Mouse (Mus musculus): ENCODE measurements at regions not wholly inside any gene's neighbourhood (a gene's known extent, or its start where the extent isn't known, plus 50 kb on each side); places are given as distances from the start of the nearest gene placed in this dataset.
"Not testable (repeated sequence)": the region's sequence is repeated elsewhere in the genome, so short reads cannot be mapped to it uniquely, and the experiment has no call there.

GRCm38 (mm10) chr5:67487965-67488409, 59.9 kb upstream of the Bend4 start:
- no peak for DNase-seq (ENCODE audit: low read depth, low spot score)

GRCm38 (mm10) chr5:67490709-67491108, 62.6 kb upstream of the Bend4 start:
- not testable (repeated sequence) for DNase-seq (ENCODE audit: low read depth, low spot score)

- no peak for DNase-seq (ENCODE audit: low read depth, low spot score)
Observed at GRCm38 (mm10) chr5:67492893-67493302, 64.8 kb upstream of the Bend4 start.

DNA sequence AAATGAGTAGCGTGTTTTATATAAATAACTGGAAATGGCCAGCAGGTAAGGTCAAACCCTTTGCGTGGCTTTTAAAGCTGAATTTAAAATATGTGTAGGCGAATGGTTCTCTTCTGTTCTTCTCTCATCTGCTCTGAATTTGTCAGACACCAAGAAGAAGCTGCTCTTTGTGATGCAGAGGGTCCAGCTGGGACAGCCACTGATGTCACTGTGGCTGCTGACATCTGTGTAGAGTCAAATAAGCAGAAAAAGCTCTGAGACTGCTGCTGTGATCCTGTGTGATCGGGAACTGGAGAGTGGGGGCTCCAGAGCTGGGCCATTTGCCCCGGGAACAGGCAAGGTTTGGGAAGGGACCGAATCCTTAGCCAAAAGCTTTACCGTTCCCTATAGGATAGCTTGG, 68.6 kb upstream of the Bend4 start:
- no peak for DNase-seq (ENCODE audit: low read depth, low spot score)

DNA sequence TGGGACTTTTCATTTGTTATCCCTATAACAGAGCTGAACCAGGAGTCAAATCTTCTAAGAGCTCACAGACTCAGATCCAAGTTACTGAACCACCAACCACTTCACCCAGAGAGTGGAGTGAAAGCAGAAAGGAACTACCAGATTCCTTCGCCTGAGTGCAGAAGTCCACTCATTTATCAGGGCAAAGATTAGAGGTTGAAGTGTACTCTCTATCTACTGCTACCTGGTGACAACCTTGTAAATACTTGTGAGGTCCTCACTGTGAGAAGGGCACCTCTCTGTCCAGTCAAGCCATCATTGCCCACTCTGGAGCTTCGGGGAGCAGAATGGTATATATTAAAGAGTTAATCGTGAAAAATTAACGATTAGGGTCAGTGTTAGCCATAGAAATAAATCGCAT, 87.4 kb upstream of the Shisa3 start:
- DNase-seq (ENCODE audit: low read depth, low spot score), result no peak

DNA sequence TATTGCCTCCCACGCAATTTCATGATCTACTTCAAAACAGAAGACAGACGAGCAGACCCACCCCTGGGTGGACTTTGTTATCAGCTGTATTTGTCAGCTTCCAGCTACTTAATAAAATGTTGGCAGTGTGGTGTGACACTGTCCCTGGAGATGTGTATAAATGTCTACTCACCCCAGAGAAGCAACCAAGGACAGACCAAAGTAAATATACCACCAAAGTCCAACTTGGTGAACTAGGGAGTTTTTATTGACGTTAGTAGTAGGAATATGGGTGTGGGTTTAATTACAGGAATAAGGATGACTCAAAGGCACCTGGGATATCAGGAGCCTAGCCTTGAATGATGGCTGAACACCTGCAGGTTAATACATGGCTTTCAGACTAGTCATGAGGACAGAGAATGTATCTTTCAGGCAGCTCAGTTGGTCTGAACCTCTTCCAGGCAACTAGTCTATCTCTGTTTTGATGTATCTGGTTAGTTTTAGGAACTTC, 86.2 kb upstream of the Shisa3 start:
- DNase-seq (ENCODE audit: low read depth, low spot score), result no peak

DNA sequence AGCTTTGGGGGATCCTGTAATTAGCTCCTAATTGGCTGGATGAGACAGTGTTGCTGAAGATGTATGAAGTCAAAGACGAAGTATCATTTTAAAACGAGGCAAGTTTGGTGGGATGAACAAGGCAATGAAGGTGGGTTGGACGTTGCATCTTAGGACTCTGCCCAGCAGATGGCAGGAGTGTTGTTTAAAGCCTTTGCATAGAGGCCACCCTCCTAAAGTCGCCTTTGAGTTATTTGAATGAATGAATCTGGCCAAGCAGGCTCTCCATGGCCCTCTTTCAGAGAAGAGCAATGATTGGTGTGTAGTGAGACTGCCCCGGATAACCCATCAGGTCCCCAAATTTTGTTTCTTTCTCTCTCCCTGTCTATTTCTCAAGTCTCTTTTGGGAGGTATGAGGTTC, 77.5 kb upstream of the Shisa3 start:
- no peak for DNase-seq (ENCODE audit: low read depth, low spot score)

- DNase-seq (ENCODE audit: low read depth, low spot score), result no peak
Observed at GRCm38 (mm10) chr5:67530957-67531356, 76.7 kb upstream of the Shisa3 start.

DNA sequence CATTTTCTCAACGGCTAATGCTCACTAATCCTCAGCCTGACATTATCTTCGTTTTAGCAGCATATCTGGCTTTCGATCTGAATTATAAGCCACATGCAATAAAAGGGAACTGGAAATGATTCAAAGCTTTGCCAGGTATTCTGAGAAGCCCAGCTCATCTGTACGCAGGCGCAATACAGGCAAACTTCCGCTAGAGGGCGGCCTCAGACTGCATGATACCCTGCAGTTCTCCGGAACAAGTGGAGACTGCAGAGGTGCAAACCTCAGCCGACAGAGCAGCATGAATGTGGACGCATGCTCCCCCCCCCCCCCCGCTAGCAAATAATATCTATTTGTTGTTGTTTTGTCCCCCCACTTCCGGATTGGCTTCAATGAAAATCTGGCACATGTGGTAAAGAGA, 75.3 kb upstream of the Shisa3 start:
- peak; percentile 60 for DNase-seq (ENCODE audit: low read depth, low spot score)

DNA sequence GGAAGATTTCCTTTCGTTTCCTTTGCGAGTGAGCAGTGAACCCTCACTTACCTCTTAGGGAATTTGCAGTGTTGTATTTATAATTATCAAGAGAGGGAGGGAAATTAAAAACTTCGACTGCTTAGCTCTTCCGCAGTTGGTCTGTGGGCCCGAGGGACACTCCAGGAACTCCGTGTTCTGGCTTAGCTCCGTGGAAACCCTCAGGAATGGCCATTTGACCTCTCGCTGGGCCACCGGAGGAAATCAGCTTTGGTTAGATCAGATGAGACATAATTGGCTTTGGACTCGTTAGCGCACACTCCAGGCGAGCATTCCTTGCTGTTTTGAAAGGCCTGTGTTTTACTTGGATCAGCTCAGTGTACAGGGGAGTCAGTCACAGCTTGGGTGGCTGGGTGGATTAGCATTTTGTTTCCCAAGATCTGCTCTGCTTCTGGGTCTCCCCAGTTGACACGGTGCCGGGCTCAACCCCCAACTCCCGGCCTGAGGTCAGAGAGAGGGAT, 74.9 kb upstream of the Shisa3 start:
- no peak for DNase-seq (ENCODE audit: low read depth, low spot score)

GRCm38 (mm10) chr5:67534056-67534455, 73.6 kb upstream of the Shisa3 start:
- DNase-seq (ENCODE audit: low read depth, low spot score), result no peak

DNA sequence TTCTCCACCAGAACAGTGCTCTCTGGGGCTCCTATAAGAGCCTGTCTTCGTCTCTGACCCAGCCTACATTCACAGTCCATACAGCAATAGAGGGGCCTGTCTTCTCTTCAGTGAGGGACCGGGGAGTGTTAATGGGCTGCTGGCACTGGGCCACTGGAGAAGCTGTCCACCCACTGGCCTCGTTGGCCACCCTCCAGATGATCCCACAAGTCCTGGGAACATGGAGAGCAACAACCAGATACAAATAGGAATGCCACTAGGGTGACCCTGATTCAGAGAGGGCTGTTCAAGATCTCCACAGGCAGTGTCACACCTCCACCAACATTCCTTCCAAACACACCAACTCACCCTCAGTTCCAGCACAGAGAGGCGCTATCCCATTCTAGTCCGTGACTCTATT, 69.7 kb upstream of the Shisa3 start:
- DNase-seq (ENCODE audit: low read depth, low spot score), result no peak

DNA sequence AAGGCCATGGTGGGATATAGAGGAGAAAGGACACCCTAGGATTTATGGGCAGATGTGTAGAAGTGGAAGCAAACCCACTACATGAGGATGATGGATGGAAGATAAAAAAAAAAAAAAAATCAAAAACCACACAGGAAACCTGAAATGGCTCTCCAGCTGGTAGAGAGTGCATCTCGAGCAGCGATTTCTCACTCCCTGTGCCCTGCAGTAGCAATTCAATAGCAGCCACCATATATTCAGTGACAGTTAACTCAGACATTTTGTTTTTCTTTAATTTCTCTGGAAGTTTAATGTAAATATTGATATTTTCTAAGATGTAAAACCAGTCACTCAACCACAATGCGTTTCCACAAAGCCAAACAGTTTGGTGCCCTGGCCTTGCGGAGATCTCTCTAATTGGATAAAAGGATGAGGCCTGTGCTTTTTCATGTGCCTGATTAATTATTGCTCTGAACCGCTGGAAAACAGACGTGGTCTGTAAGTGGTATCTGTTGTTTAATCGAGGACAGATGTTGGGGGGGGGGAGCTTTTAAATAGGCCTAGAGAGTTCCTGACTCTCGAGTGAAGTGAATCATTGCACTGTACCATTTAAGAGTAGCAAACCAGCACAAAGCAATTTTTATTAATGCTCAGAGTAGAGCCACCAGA, 68.0 kb upstream of the Shisa3 start:
- no peak for DNase-seq (ENCODE audit: low read depth, low spot score)

- no peak for DNase-seq (ENCODE audit: low read depth, low spot score)
Observed at GRCm38 (mm10) chr5:67541867-67542266, 65.8 kb upstream of the Shisa3 start.

DNA sequence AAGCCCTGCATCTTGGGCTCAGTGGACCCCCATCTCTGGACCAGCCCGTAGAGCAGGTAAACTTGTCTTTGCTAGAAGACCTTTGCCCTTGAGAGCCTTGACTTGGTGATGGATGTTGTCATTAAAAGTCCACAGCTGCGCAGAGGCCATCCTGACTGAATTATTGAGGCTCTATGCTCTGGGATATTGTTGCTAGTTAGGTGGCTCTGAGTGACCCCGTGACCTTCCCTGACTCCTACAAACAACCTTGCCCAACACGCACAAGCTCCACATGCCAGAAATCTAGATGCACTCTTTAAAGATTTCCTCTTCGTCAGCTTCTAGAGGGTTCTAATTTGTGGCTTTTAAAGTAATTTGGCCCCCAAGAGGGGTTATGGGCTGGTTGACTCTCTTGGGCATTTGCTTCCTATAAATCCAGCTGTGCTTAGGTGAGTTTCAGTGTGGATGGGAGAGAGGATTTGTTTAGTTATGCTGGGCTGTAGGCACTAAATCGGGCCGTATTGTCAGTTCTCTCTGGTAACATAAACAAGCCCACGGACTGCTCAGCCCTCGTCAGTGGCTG, 63.6 kb upstream of the Shisa3 start:
- DNase-seq (ENCODE audit: low read depth, low spot score), result no peak

DNA sequence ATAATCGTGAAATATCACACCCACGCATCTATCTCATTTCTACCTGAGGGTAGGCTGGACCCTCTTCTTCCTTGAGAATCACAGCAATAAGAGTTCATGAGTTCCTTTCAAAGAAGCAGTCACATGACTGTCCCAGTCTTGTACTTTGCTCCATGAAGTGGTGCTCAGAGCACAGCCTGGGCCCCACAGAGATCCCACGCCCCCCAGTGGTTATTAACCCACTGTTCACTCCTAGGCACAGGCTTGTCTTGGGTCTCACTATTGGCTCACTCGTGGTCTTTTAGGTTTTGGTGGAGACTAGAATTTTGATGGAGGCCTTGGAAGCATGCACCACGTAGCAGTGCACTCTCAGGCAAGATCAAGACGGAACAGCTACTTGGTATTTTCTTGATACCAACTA, 57.4 kb upstream of the Shisa3 start:
- DNase-seq (ENCODE audit: low read depth, low spot score), result no peak

GRCm38 (mm10) chr5:67551668-67552390, 55.9 kb upstream of the Shisa3 start:
- no peak for DNase-seq (ENCODE audit: low read depth, low spot score)

GRCm38 (mm10) chr5:67552865-67553264, 54.8 kb upstream of the Shisa3 start:
- no peak for DNase-seq (ENCODE audit: low read depth, low spot score)

Measured in brain, embryonic 18.5 days (tissue).